Mouse (Mus musculus) embryonic facial prominence, embryonic 14.5 days (tissue): ENCODE measurements around the gene Prpf8. TPM values are rescaled to one million over a fixed set of nuclear protein-coding genes. Genes with fewer than 3 reads are reported as not detected.

ENCODE experiments used
- ATAC-seq: fragments of 200-750 bp; cut with Nextera tagmentation; 2 replicates; pipeline ENCODE4 v1.8.0; 2017; ENCODE audit warnings: low read depth, moderate number of reproducible peaks, moderate TSS enrichment
- DNase-seq: peaks from one replicate; pipeline ENCODE4 v3.0.0-alpha.2; 2015; ENCODE audit warnings: low spot score
- H3K27ac ChIP-seq: fragments of 300-500 bp; sonication (generic); replicated peaks from 2 replicates; pipeline ENCODE4 v1.5.1; 2014; ENCODE audit warnings: low read depth, mild to moderate bottlenecking, low read length, moderate library complexity
- H3K27me3 ChIP-seq: fragments of 300-500 bp; sonication (generic); replicated peaks from 2 replicates; pipeline ENCODE4 v1.6.1; 2014; ENCODE audit warnings: low read length; ENCODE audit not compliant: control insufficient read depth, insufficient read depth
- H3K36me3 ChIP-seq: fragments of 300-500 bp; sonication (generic); 2 replicates; pipeline ENCODE4 v1.6.1; 2014; ENCODE audit warnings: low read length, mixed read lengths; ENCODE audit not compliant: control insufficient read depth, insufficient read depth
- H3K4me1 ChIP-seq: fragments of 300-500 bp; sonication (generic); 2 replicates; pipeline ENCODE4 v1.6.1; 2014; ENCODE audit warnings: antibody characterized with exemption, low read length; ENCODE audit not compliant: control insufficient read depth, insufficient read depth
- H3K4me2 ChIP-seq: fragments of 300-500 bp; sonication (generic); 2 replicates; pipeline ENCODE4 v1.6.1; 2014; ENCODE audit warnings: low read depth, mild to moderate bottlenecking, low read length, moderate library complexity, mixed read lengths
- H3K4me3 ChIP-seq: fragments of 300-500 bp; sonication (generic); 2 replicates; pipeline ENCODE4 v1.5.1; 2014; ENCODE audit warnings: low read depth, mild to moderate bottlenecking, low read length
- H3K9ac ChIP-seq: fragments of 300-500 bp; sonication (generic); 2 replicates; pipeline ENCODE4 v1.6.1; 2014; ENCODE audit warnings: low read depth, mild to moderate bottlenecking, low read length, moderate library complexity, mixed read lengths
- H3K9me3 ChIP-seq: fragments of 300-500 bp; sonication (generic); 2 replicates; pipeline ENCODE4 v1.6.1; 2016; ENCODE audit warnings: low read length; ENCODE audit not compliant: control insufficient read depth
- WGBS: fragments of 180-500 bp; shearing (Covaris S2); extraction: QIAGEN DNeasy Blood & Tissue Kit; methylation state at CpG from one replicate; pipeline ENCODE4 v1.1.7; 2014; 5-methylcytosine and 5-hydroxymethylcytosine counted together
- polyA plus RNA-seq: library from polyadenylated mRNA; unstranded; fragments of >200 nt; fragmentation: Nextera tagmentation; extraction: Ambion mirVana; gene quantifications from 2 replicates; pipeline ENCODE4 v1.2.1, GENCODE M21; 2014

Gene Prpf8
- polyA plus RNA-seq, 1 experiment from 2014 or later: 76.6 TPM

- Histone ChIP-seq H3K27ac (peak overlapping the region; percentile 85), H3K9ac (peak overlapping the region; percentile 72), H3K4me3 (peak overlapping the region; percentile 83), H3K9me3 (no peaks in the 10 kb centered on the region), H3K4me2 (peak overlapping the region; percentile 91), H3K4me1 (peaks cover 32% of the 10 kb centered on the region), H3K36me3 (peaks cover 14% of the 10 kb centered on the region), H3K27me3 (no peaks in the 10 kb centered on the region)
- DNase-seq (peak; percentile 59), ATAC-seq (no peak)
- WGBS: 3% methylated on average over 14 of the region's 16 CpGs
These were observed 24.3 kb upstream of the Prpf8 start for GRCm38 (mm10) chr11:75462253-75462783.

DNA sequence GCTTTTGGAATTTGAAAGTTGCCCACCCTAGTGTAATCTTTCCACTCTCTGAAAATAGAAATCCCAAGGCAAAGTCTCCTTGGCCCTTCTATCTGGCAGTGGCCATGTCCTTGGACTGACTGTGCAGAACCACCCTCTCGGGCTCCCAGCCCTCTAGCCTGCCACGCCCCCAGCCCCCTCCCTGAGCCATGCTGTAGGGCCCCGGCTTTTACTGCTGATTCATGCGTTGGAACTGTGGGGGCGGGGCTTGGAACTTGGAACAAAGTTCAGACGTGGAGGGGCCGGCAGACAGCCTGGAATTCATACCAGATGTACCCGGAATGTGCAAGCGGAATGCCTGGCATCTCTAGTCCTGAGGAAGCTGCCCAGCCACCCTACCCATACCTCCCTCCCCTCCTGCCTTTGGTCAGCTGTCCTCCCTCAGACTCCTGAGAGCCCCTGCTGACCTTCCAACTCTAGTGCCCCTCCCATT, 23.7 kb upstream of the Prpf8 start:
- Histone ChIP-seq H3K4me1 (peaks cover 36% of the 10 kb centered on the region), H3K4me2 (peak overlapping the region; percentile 91), H3K36me3 (peaks cover 14% of the 10 kb centered on the region), H3K27ac (peak overlapping the region; percentile 85), H3K9me3 (no peaks in the 10 kb centered on the region), H3K4me3 (peak overlapping the region; percentile 83), H3K27me3 (no peaks in the 10 kb centered on the region), H3K9ac (peak overlapping the region; percentile 72; the same call in 1 of the 2 replicates)
- peak; percentile 16 for ATAC-seq
- DNase-seq: peak; percentile 95
- 2% methylated on average over 7 of the region's 9 CpGs for WGBS

DNA sequence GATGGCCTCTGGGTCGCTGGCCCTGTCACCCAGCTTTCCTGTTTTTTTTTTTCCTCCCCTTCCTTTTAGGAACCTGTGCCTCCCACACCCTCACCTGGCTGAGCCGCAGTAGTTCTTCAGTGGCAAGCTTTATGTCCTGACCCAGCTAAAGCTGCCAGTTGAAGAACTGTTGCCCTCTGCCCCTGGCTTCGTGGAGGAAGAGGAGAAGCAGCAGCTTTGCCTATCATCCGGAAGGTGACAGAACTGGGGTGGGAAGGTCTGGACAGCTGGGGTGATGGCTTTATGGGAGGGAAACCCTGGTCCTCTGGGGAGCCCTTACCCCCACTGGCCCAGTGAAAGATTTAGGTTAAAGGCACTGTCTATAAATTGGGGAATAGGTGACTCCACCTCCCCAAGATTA, 23.0 kb upstream of the Prpf8 start:
- Histone ChIP-seq H3K4me2 (peak overlapping the region; percentile 91), H3K4me1 (peaks cover 36% of the 10 kb centered on the region), H3K36me3 (peaks cover 14% of the 10 kb centered on the region), H3K27ac (0 out of 2 replicates have a peak overlapping the region, but pooled peaks have one; percentile 24), H3K27me3 (no peaks in the 10 kb centered on the region), H3K9me3 (no peaks in the 10 kb centered on the region), H3K9ac (peak overlapping the region; percentile 3; the same call in 1 of the 2 replicates), H3K4me3 (no peak overlapping the region)
- 48% methylated on average over 4 of the region's 4 CpGs for WGBS
- ATAC-seq (no peak), DNase-seq (no peak)

GRCm38 (mm10) chr11:75464417-75464816, 22.2 kb upstream of the Prpf8 start:
- H3K9ac ChIP-seq: no peak overlapping the region
- H3K36me3 ChIP-seq: peaks cover 14% of the 10 kb centered on the region
- no peaks in the 10 kb centered on the region for H3K27me3 ChIP-seq
- no peak overlapping the region for H3K27ac ChIP-seq
- DNase-seq: no peak
- ATAC-seq: no peak
- no peak overlapping the region for H3K4me3 ChIP-seq
- H3K4me1 ChIP-seq: peaks cover 31% of the 10 kb centered on the region
- 84% methylated on average over 6 of the region's 6 CpGs for WGBS
- no peaks in the 10 kb centered on the region for H3K9me3 ChIP-seq
- H3K4me2 ChIP-seq: no peak overlapping the region

- Histone ChIP-seq H3K27me3 (no peaks in the 10 kb centered on the region), H3K4me3 (no peak overlapping the region), H3K27ac (no peak overlapping the region), H3K36me3 (peaks cover 14% of the 10 kb centered on the region), H3K4me2 (no peak overlapping the region), H3K4me1 (peaks cover 25% of the 10 kb centered on the region), H3K9ac (no peak overlapping the region), H3K9me3 (no peaks in the 10 kb centered on the region)
- no peak for DNase-seq
- ATAC-seq: no peak
- 91% methylated on average over 6 of the region's 6 CpGs for WGBS
These were observed 21.6 kb upstream of the Prpf8 start for GRCm38 (mm10) chr11:75465051-75465450.

- peaks cover 14% of the 10 kb centered on the region for H3K36me3 ChIP-seq
- 97% methylated on average over 4 of the region's 4 CpGs for WGBS
- no peaks in the 10 kb centered on the region for H3K9me3 ChIP-seq
- H3K4me3 ChIP-seq: no peak overlapping the region
- DNase-seq: no peak
- no peak overlapping the region for H3K9ac ChIP-seq
- H3K27ac ChIP-seq: no peak overlapping the region
- no peaks in the 10 kb centered on the region for H3K27me3 ChIP-seq
- peaks cover 21% of the 10 kb centered on the region for H3K4me1 ChIP-seq
- no peak for ATAC-seq
- H3K4me2 ChIP-seq: no peak overlapping the region
These were observed 19.7 kb upstream of the Prpf8 start for GRCm38 (mm10) chr11:75466731-75467505.

DNA sequence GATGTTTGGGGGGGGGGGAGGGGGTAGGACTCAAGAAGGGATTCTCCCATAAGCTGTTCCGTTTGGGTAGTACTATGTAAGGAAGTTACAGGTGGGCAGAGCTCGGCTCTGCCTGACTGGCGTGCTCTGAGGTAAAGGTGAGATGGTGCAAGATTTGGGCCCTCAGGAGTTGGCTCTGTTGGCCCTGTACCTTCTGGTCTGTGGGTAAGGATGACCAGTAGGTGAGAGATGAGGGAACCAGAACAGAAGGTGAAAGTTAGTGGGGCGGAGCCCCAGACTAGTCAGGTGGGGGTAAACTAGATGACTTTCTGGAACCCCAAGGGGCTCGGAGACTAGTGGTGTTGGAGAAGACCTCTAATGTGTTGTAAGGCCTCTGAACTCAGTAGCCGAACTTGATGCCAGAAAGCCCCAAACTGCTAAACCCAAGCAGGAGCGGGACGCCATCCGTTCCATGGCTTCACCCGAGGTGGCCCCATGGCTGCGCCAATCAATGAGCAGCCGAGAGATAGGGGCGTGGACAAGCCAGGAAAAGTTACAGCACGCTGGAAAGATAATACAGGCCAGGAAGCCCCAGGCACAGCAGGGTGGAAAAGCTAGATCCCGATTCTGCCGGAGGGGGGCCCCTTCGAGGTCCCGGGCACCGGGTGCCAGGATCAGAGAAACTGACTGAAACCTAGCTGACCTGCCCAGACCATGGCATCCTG, 19.0 kb upstream of the Prpf8 start:
- 15% methylated on average over 19 of the region's 19 CpGs for WGBS
- Histone ChIP-seq H3K4me3 (peak overlapping the region; percentile 43), H3K27me3 (no peaks in the 10 kb centered on the region), H3K9ac (peak overlapping the region; percentile 75), H3K27ac (peak overlapping the region; percentile 76), H3K4me2 (peak overlapping the region; percentile 89), H3K9me3 (no peaks in the 10 kb centered on the region), H3K4me1 (peaks cover 13% of the 10 kb centered on the region; the same call in 1 of the 2 replicates), H3K36me3 (peaks cover 14% of the 10 kb centered on the region)
- DNase-seq (peak; percentile 85), ATAC-seq (peak; percentile 89)

GRCm38 (mm10) chr11:75468410-75468809, 18.2 kb upstream of the Prpf8 start:
- H3K4me1 ChIP-seq: peaks cover 8% of the 10 kb centered on the region; the same call in 1 of the 2 replicates
- peak overlapping the region; percentile 75 for H3K9ac ChIP-seq
- H3K27ac ChIP-seq: peak overlapping the region; percentile 76
- peak overlapping the region; percentile 89 for H3K4me2 ChIP-seq
- peak overlapping the region; percentile 43 for H3K4me3 ChIP-seq
- no peaks in the 10 kb centered on the region for H3K27me3 ChIP-seq
- WGBS: 59% methylated on average over 7 of the region's 7 CpGs
- H3K9me3 ChIP-seq: no peaks in the 10 kb centered on the region
- DNase-seq (no peak), ATAC-seq (no peak)
- H3K36me3 ChIP-seq: peaks cover 14% of the 10 kb centered on the region
